Mouse (Mus musculus): Measurements from ENCODE around the gene Hist1h3h. TPM values are rescaled to one million over a fixed set of nuclear protein-coding genes. Genes with fewer than 3 reads are reported as not detected.

Gene Hist1h3h
- total and polyA plus RNA-seq, 3 experiments: 18.6 to 1,657 (median 21.7) TPM

Other genes starting within 250 kb of the Hist1h3h start
Only the 20 nearest of the 32 such genes appear.
- gene Olfr1362, start 103.6 kb upstream of the Hist1h3h start, total RNA-seq (2012; rRNA removed): not detected in 2 replicates
- gene Olfr1362, start 103.6 kb upstream of the Hist1h3h start, total RNA-seq (2014; rRNA removed): not detected in 2 replicates
- gene Olfr1362, start 103.6 kb upstream of the Hist1h3h start, polyA plus RNA-seq (2012; ENCODE audit: insufficient read length, low read depth): not detected in 2 replicates
- 1.0 and 1.4 TPM in 2 replicates for gene Olfr11, start 75.1 kb upstream of the Hist1h3h start, total RNA-seq (2012; rRNA removed)
- 0.34 and 0.70 TPM in 2 replicates for gene Olfr11, start 75.1 kb upstream of the Hist1h3h start, total RNA-seq (2014; rRNA removed)
- 0.23 and 1.3 TPM in 2 replicates for gene Olfr11, start 75.1 kb upstream of the Hist1h3h start, polyA plus RNA-seq (2012; ENCODE audit: insufficient read length, low read depth)
- not detected in 2 replicates for gene Olfr1361, start 54.3 kb upstream of the Hist1h3h start, total RNA-seq (2012; rRNA removed)
- gene Olfr1361, start 54.3 kb upstream of the Hist1h3h start, total RNA-seq (2014; rRNA removed): not detected in 2 replicates
- not detected in 2 replicates for gene Olfr1361, start 54.3 kb upstream of the Hist1h3h start, polyA plus RNA-seq (2012; ENCODE audit: insufficient read length, low read depth)
- not detected in 2 replicates for gene Olfr1360, start 40.3 kb upstream of the Hist1h3h start, total RNA-seq (2012; rRNA removed)
- gene Olfr1360, start 40.3 kb upstream of the Hist1h3h start, total RNA-seq (2014; rRNA removed): not detected in 2 replicates
- not detected in 2 replicates for gene Olfr1360, start 40.3 kb upstream of the Hist1h3h start, polyA plus RNA-seq (2012; ENCODE audit: insufficient read length, low read depth)
- not detected in 2 replicates for gene Olfr1359, start 19.5 kb upstream of the Hist1h3h start, total RNA-seq (2012; rRNA removed)
- not detected in 2 replicates for gene Olfr1359, start 19.5 kb upstream of the Hist1h3h start, total RNA-seq (2014; rRNA removed)
- gene Olfr1359, start 19.5 kb upstream of the Hist1h3h start, polyA plus RNA-seq (2012; ENCODE audit: insufficient read length, low read depth): not detected in 2 replicates
- gene Hist1h2bl, start 1.5 kb upstream of the Hist1h3h start, total RNA-seq (2012; rRNA removed): 897 and 953 TPM in 2 replicates
- gene Hist1h2bl, start 1.5 kb upstream of the Hist1h3h start, total RNA-seq (2014; rRNA removed): 16.0 and 18.1 TPM in 2 replicates
- gene Hist1h2bl, start 1.5 kb upstream of the Hist1h3h start, polyA plus RNA-seq (2012; ENCODE audit: insufficient read length, low read depth): 1.7 and 3.8 TPM in 2 replicates
- gene Hist1h2ai, start 1.2 kb upstream of the Hist1h3h start, total RNA-seq (2012; rRNA removed): 839 and 880 TPM in 2 replicates
- 3.9 and 6.3 TPM in 2 replicates for gene Hist1h2ai, start 1.2 kb upstream of the Hist1h3h start, total RNA-seq (2014; rRNA removed)
- gene Hist1h2ai, start 1.2 kb upstream of the Hist1h3h start, polyA plus RNA-seq (2012; ENCODE audit: insufficient read length, low read depth): not detected in 2 replicates
- 1,752 and 1,804 TPM in 2 replicates for gene Hist1h2bm, start 4.4 kb downstream of the Hist1h3h start, total RNA-seq (2012; rRNA removed)
- 25.7 and 36.0 TPM in 2 replicates for gene Hist1h2bm, start 4.4 kb downstream of the Hist1h3h start, total RNA-seq (2014; rRNA removed)
- 0.87 TPM in 1 of 2 replicates, not detected in the other for gene Hist1h2bm, start 4.4 kb downstream of the Hist1h3h start, polyA plus RNA-seq (2012; ENCODE audit: insufficient read length, low read depth)
- gene Hist1h4j, start 17.4 kb downstream of the Hist1h3h start, total RNA-seq (2012; rRNA removed): 936 and 984 TPM in 2 replicates
- 18.5 and 27.8 TPM in 2 replicates for gene Hist1h4j, start 17.4 kb downstream of the Hist1h3h start, total RNA-seq (2014; rRNA removed)
- gene Hist1h4j, start 17.4 kb downstream of the Hist1h3h start, polyA plus RNA-seq (2012; ENCODE audit: insufficient read length, low read depth): 1.1 and 1.8 TPM in 2 replicates
- 3,228 and 4,319 TPM in 2 replicates for gene Hist1h4k, start 32.8 kb downstream of the Hist1h3h start, total RNA-seq (2012; rRNA removed)
- 15.2 and 25.4 TPM in 2 replicates for gene Hist1h4k, start 32.8 kb downstream of the Hist1h3h start, total RNA-seq (2014; rRNA removed)
- 5.6 and 13.2 TPM in 2 replicates for gene Hist1h4k, start 32.8 kb downstream of the Hist1h3h start, polyA plus RNA-seq (2012; ENCODE audit: insufficient read length, low read depth)
- 1,024 and 1,125 TPM in 2 replicates for gene Hist1h2ak, start 36.2 kb downstream of the Hist1h3h start, total RNA-seq (2012; rRNA removed)
- gene Hist1h2ak, start 36.2 kb downstream of the Hist1h3h start, total RNA-seq (2014; rRNA removed): 7.3 and 16.6 TPM in 2 replicates
- 1.8 and 6.2 TPM in 2 replicates for gene Hist1h2ak, start 36.2 kb downstream of the Hist1h3h start, polyA plus RNA-seq (2012; ENCODE audit: insufficient read length, low read depth)
- 1,563 and 1,639 TPM in 2 replicates for gene Hist1h2bn, start 36.5 kb downstream of the Hist1h3h start, total RNA-seq (2012; rRNA removed)
- gene Hist1h2bn, start 36.5 kb downstream of the Hist1h3h start, total RNA-seq (2014; rRNA removed): 16.5 and 24.0 TPM in 2 replicates
- gene Hist1h2bn, start 36.5 kb downstream of the Hist1h3h start, polyA plus RNA-seq (2012; ENCODE audit: insufficient read length, low read depth): 2.6 and 3.1 TPM in 2 replicates
- 1,032 and 1,397 TPM in 2 replicates for gene Hist1h1b, start 63.0 kb downstream of the Hist1h3h start, total RNA-seq (2012; rRNA removed)
- gene Hist1h1b, start 63.0 kb downstream of the Hist1h3h start, total RNA-seq (2014; rRNA removed): 12.2 and 16.6 TPM in 2 replicates
- gene Hist1h1b, start 63.0 kb downstream of the Hist1h3h start, polyA plus RNA-seq (2012; ENCODE audit: insufficient read length, low read depth): 0.71 and 1.9 TPM in 2 replicates
- 797 and 828 TPM in 2 replicates for gene Hist1h3i, start 65.7 kb downstream of the Hist1h3h start, total RNA-seq (2012; rRNA removed)
- 7.7 and 21.2 TPM in 2 replicates for gene Hist1h3i, start 65.7 kb downstream of the Hist1h3h start, total RNA-seq (2014; rRNA removed)
- 2.0 and 14.3 TPM in 2 replicates for gene Hist1h3i, start 65.7 kb downstream of the Hist1h3h start, polyA plus RNA-seq (2012; ENCODE audit: insufficient read length, low read depth)
- 792 and 1,025 TPM in 2 replicates for gene Hist1h2an, start 69.6 kb downstream of the Hist1h3h start, total RNA-seq (2012; rRNA removed)
- gene Hist1h2an, start 69.6 kb downstream of the Hist1h3h start, total RNA-seq (2014; rRNA removed): 3.0 and 4.7 TPM in 2 replicates
- 7.1 TPM in 1 of 2 replicates, not detected in the other for gene Hist1h2an, start 69.6 kb downstream of the Hist1h3h start, polyA plus RNA-seq (2012; ENCODE audit: insufficient read length, low read depth)
- 476 and 510 TPM in 2 replicates for gene Hist1h2bp, start 69.8 kb downstream of the Hist1h3h start, total RNA-seq (2012; rRNA removed)
- gene Hist1h2bp, start 69.8 kb downstream of the Hist1h3h start, total RNA-seq (2014; rRNA removed): 2.7 and 3.6 TPM in 2 replicates
- gene Hist1h2bp, start 69.8 kb downstream of the Hist1h3h start, polyA plus RNA-seq (2012; ENCODE audit: insufficient read length, low read depth): 0.60 and 1.3 TPM in 2 replicates
- 1,881 and 2,257 TPM in 2 replicates for gene Hist1h2bq, start 92.5 kb downstream of the Hist1h3h start, total RNA-seq (2012; rRNA removed)
- gene Hist1h2bq, start 92.5 kb downstream of the Hist1h3h start, total RNA-seq (2014; rRNA removed): 17.1 and 32.4 TPM in 2 replicates
- 4.1 and 4.3 TPM in 2 replicates for gene Hist1h2bq, start 92.5 kb downstream of the Hist1h3h start, polyA plus RNA-seq (2012; ENCODE audit: insufficient read length, low read depth)
- gene Hist1h2ao, start 92.8 kb downstream of the Hist1h3h start, total RNA-seq (2012; rRNA removed): not detected in 2 replicates
- not detected in 2 replicates for gene Hist1h2ao, start 92.8 kb downstream of the Hist1h3h start, total RNA-seq (2014; rRNA removed)
- 354 and 693 TPM in 2 replicates for gene Hist1h2ao, start 92.8 kb downstream of the Hist1h3h start, polyA plus RNA-seq (2012; ENCODE audit: insufficient read length, low read depth)
- 18.2 and 20.8 TPM in 2 replicates for gene Hist1h4m, start 94.1 kb downstream of the Hist1h3h start, total RNA-seq (2012; rRNA removed)
- gene Hist1h4m, start 94.1 kb downstream of the Hist1h3h start, total RNA-seq (2014; rRNA removed): 1.6 TPM in 1 of 2 replicates, not detected in the other
- gene Hist1h4m, start 94.1 kb downstream of the Hist1h3h start, polyA plus RNA-seq (2012; ENCODE audit: insufficient read length, low read depth): 0.70 and 12.8 TPM in 2 replicates
- 4,939 and 5,322 TPM in 2 replicates for gene Hist1h4n, start 114.5 kb downstream of the Hist1h3h start, total RNA-seq (2012; rRNA removed)
- gene Hist1h4n, start 114.5 kb downstream of the Hist1h3h start, total RNA-seq (2014; rRNA removed): 90.5 and 152 TPM in 2 replicates
- gene Hist1h4n, start 114.5 kb downstream of the Hist1h3h start, polyA plus RNA-seq (2012; ENCODE audit: insufficient read length, low read depth): 6.4 TPM in 1 of 2 replicates, not detected in the other

Measured in CH12.LX (cell line).